Mouse (Mus musculus) lung, adult 2 months (tissue): ENCODE measurements around the gene Fosl2. TPM values are rescaled to one million over a fixed set of nuclear protein-coding genes. Genes with fewer than 3 reads are reported as not detected.

Experiments used
- DNase-seq: peaks from one replicate; pipeline ENCODE4 v3.0.0; 2022
- H3K4me1 ChIP-seq: fragments of 200-500 bp; 2 replicates; pipeline ENCODE4 v1.6.1; 2011; ENCODE audit warnings: low read length; ENCODE audit not compliant: control insufficient read depth, insufficient read depth
- H3K4me3 ChIP-seq: fragments of 200-500 bp; replicated peaks from 2 replicates; pipeline ENCODE3; 2011; ENCODE audit warnings: low read depth, mild to moderate bottlenecking, control low read depth, low read length; ENCODE audit errors: extremely low read depth
- CTCF ChIP-seq: fragments of 200-500 bp; IDR thresholded peaks from 2 replicates; pipeline ENCODE4 v1.5.1; 2011; ENCODE audit warnings: mild to moderate bottlenecking, low read length, control low read depth; ENCODE audit not compliant: insufficient read depth
- POLR2A ChIP-seq: fragments of 200-500 bp; IDR thresholded peaks from 2 replicates; pipeline ENCODE4 v1.6.1; 2011; ENCODE audit warnings: low read depth, mild to moderate bottlenecking, control low read depth, low read length, borderline replicate concordance; ENCODE audit errors: extremely low read depth
- WGBS: fragments of 180-500 bp; shearing (Covaris S2); methylation state at CpG from one replicate; pipeline ENCODE4 v1.1.7; 2018; 5-methylcytosine and 5-hydroxymethylcytosine counted together
- polyA plus RNA-seq: library from polyadenylated mRNA; depleted of rRNA; stranded (reverse); fragments of >200 nt; gene quantifications from 2 replicates; pipeline ENCODE4 v1.2.3, GENCODE M21; 2012

Fosl2 gene
- polyA plus RNA-seq, 1 experiment = 22.6 TPM

DNA sequence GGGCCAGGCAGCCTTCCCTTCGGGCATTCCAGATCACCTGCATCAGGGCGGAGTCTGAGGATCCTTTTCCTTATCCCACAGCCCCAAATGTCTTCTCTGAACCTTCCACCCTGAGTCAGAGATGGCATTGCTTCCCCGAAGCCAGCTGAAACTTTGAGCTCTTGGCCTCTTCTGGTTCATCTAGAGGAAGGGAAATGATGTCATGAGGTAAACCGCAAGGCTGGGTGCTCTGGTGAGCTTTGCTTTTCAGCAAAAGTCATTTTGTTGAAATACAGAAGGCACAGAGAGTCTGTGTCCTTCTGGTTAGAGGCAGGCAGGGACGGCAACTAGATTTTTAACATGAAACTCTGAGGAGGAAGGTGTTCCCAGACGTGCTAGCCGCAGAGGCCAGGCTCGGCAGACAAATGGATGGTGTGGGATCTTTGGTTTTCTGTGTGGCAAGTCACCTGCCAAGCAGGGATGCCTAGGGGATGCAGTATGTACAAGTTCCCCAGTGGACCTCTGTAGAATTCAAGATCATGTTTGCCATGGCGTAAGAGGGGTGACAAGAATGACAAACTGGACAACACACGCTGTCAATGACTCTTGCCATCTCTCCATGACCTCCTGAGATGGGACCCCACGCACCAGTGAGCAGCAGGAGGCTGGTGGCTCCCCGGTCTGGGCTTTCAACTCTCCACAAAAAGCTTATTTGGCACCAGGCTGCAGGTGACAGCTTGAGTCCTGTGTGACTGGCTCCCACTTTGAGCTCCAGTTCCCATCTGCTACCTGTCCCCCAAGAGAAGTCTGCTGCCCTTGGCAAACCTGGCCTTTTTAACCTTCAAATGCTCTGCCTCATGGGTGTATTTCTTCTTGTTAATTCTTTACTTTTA lies 31.2 kb upstream of the Fosl2 start:
- 77% methylated on average over 12 of the region's 12 CpGs for WGBS
- TF ChIP-seq POLR2A = no peak
- no peak for TF ChIP-seq CTCF
- Histone ChIP-seq H3K4me3 (no peak overlapping the region), H3K4me1 (no peaks in the 10 kb centered on the region)
- no peak for DNase-seq

- no peaks in the 10 kb centered on the region for H3K4me1 ChIP-seq
- no peak overlapping the region for H3K4me3 ChIP-seq
- DNase-seq = no peak
- TF ChIP-seq CTCF (no peak), POLR2A (no peak)
- 76% methylated on average over 5 of the region's 5 CpGs for WGBS
These were observed 29.0 kb upstream of the Fosl2 start for GRCm38 (mm10) chr5:32106473-32107140.

DNA sequence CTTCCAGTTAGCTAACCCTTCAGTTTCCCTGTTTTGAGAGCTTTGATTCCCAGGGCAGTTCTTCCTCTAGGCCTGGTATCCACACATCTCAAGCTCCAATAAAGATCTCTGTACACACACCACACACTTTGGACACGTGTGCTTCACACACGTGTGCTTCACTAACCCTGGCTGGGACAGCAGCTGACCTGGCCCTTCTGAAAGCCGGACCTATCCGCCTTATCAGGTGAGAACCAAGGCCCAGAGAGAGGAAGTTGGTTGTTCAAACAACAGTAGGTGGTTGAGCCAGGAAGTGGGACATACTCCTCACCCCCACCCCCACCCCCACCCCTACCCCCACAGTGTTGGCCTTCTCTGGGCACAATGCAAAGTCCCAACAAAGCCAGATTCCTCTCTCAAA lies 24.9 kb upstream of the Fosl2 start:
- no peaks in the 10 kb centered on the region for H3K4me1 ChIP-seq
- no peak for DNase-seq
- H3K4me3 ChIP-seq = no peak overlapping the region
- WGBS = 46% methylated on average over 4 of the region's 4 CpGs
- TF ChIP-seq CTCF (no peak), POLR2A (no peak)

DNA sequence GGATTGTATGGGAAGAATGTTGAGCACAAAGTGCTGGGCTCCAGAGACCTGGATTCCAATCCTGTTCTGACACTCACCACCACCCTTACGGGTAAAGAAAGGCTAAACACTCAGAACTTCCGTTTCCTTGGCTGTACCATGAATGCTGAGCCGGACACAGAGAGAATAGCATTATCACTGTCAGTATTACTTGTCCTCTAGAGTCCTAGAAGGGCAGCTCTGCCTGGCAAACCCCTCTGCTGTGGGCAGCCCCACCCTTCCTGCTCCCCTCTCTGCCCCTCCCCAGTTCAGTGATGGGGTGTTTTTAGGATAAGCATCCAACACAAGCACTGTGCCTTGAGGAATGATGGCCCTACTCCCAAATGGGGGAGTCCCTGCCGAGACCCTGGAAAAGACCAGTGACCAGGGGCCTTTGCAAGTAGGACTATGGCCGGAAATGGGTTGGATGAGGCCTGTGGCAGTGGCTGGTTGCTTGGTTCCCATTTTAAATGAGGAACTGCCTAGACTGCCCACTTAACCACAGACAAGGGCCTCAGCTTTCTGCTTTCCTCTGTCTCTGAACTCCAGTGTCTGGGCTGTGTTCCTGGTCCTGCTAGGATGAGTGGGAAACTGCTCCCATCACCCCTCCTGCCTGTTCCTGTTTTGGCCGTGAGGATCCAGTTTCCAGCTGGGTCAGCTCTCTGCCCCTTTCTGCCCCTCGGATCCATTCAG lies 23.2 kb upstream of the Fosl2 start:
- 68% methylated on average over 7 of the region's 7 CpGs for WGBS
- TF ChIP-seq POLR2A (no peak), CTCF (no peak)
- no peak overlapping the region for H3K4me3 ChIP-seq
- DNase-seq = no peak
- H3K4me1 ChIP-seq = no peaks in the 10 kb centered on the region

DNA sequence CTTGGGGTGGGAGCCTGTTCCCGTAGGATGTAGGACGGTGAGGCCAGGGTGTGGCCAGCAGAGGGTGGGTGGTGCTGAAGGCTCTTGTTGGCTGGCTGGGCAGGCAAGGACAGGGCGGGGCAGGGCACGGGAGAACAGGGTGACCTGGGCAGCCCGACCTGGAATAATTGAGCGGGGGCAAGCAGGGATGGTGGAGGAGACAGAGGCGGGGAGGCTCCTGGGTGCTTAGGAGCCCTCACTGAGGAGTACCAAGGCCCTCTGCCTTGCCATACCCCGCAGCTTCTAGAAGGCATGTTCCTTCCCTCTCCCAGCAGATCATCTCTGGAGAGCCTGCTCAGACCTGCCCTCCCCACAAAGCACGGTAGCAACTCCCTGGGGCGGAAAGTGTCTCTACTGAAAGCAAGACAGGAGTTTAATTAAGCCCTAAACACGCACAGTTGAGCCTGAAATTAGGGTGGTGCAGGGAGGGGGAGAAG lies 14.7 kb upstream of the Fosl2 start:
- WGBS = 46% methylated on average over 11 of the region's 11 CpGs

DNA sequence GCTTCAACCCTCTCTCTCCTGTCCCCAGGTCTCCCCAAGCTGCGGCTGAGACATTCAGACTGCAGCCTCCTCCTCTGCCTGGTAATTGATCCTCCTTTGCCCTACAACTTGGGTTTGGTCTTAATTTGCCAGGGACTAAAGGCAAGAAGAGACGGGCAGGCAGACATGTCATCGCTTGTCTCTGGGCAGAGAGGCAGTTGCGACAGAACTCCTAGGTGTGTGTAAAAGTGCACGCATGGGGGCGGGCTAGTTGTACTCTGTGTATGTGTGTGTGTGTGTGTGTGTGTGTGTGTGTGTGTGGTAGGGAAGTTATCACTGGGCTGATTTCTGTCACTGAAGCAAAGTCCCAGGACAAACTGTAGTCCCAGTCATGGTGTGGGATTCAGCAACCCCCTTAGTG lies 13.7 kb upstream of the Fosl2 start:
- TF ChIP-seq CTCF (no peak), POLR2A (no peak)
- H3K4me3 ChIP-seq = no peak overlapping the region
- 86% methylated on average over 6 of the region's 6 CpGs for WGBS
- no peaks in the 10 kb centered on the region for H3K4me1 ChIP-seq
- no peak for DNase-seq

More for the DNA sequence above, 14.7 kb upstream of the Fosl2 start:
- Histone ChIP-seq H3K4me1 (no peaks in the 10 kb centered on the region), H3K4me3 (no peak overlapping the region)
- DNase-seq = no peak
- no peak for TF ChIP-seq POLR2A
- TF ChIP-seq CTCF = no peak

- no peak for DNase-seq
- Histone ChIP-seq H3K4me3 (no peak overlapping the region), H3K4me1 (no peaks in the 10 kb centered on the region)
- TF ChIP-seq CTCF (no peak), POLR2A (no peak)
- 68% methylated on average over 5 of the region's 5 CpGs for WGBS
These were observed 13.2 kb upstream of the Fosl2 start for GRCm38 (mm10) chr5:32122363-32122762.

- 62% methylated on average over 6 of the region's 6 CpGs for WGBS
- Histone ChIP-seq H3K4me3 (no peak overlapping the region), H3K4me1 (no peaks in the 10 kb centered on the region)
- TF ChIP-seq POLR2A (no peak), CTCF (no peak)
- no peak for DNase-seq
These were observed 10.6 kb upstream of the Fosl2 start for GRCm38 (mm10) chr5:32124957-32125356.

DNA sequence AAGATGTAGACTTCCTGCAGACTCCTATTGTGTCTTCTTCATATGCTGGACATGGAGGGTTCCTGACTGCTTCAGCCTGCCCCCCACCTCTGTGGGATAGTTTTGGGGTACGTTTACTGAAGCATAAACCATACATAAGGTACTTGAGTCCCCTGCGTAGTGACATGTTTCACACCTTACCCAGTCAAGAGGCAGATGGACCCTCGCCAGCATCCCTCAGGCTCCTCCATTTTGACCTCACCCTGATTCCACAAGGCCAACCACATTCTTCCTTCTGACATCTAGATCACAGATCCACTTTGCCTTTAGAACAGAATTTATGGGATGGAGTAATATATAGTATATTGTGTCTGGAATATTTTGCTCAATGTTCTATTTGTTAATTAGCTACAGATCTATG lies 8.4 kb upstream of the Fosl2 start:
- Histone ChIP-seq H3K4me1 (no peaks in the 10 kb centered on the region), H3K4me3 (no peak overlapping the region)
- TF ChIP-seq POLR2A (no peak), CTCF (no peak)
- no peak for DNase-seq
- WGBS = 84% methylated on average over 3 of the region's 3 CpGs
